Mouse (Mus musculus) small intestine, adult 2 months (tissue): ENCODE measurements around the gene Gm42420.

Experiments used
- CTCF ChIP-seq: fragments of 200-500 bp; IDR thresholded peaks from 2 replicates; pipeline ENCODE4 v1.5.1; 2012; ENCODE audit warnings: low read depth, mild to moderate bottlenecking, control low read depth, inconsistent platforms, low read length, moderate library complexity, mixed read lengths; ENCODE audit not compliant: insufficient replicate concordance, insufficient read length; ENCODE audit errors: extremely low read depth
- POLR2A ChIP-seq: fragments of 200-500 bp; IDR thresholded peaks from 2 replicates; pipeline ENCODE4 v1.6.1; 2012; ENCODE audit warnings: low read depth, mild to moderate bottlenecking, control low read depth, inconsistent platforms, low read length, moderate library complexity

DNA sequence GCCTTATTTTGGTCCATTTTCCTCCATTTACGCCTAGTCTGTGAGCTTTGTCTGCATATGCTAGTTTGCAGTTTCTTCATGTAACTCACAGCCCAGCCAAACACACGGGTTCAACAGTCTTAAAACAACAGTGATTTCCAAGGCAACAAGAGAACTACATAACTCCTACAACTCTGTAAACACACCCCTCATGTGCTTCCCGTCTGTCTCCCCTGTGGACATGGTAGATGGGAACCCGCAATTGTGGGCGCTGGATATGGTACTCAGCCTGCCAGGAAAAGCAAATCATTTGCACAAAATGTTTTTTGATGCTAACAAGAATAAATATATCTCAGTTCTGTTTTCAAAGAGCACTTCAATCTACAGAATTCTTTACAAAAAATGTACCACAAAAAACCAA lies 19.0 kb downstream of the Gm42420 start:
- TF ChIP-seq POLR2A (no peak), CTCF (no peak)
